Mouse (Mus musculus): ENCODE measurements around the gene Rab4a. TPM values are rescaled to one million over a fixed set of nuclear protein-coding genes. Genes with fewer than 3 reads are reported as not detected.
"Not testable (repeated sequence)": the region's sequence is repeated elsewhere in the genome, so short reads cannot be mapped to it uniquely, and the experiment has no call there.

Gene Rab4a
- polyA plus RNA-seq, 1 experiment from 2014 or later, result 68.2 TPM

DNA sequence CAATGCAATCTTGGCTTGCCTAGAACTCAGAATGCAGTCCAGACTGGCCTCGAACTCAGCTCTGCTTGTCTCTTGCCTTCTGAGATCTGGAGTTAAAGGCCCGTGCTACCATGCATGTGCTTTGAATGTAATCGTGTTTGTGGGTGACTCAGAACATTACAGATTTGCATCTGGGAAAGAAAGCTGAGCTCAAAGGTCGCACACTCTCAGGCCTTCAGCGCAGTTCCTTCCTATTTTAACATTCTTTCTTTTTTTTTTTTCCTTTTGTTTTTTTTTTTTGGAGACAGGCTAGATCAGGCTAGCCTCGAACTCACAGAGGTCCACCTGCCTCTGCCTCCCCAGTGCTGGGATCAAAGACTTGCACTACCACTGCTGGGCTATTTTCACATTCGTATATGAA is 1.2 kb upstream of the Rab4a start:
- ATAC-seq (no peak), DNase-seq (ENCODE audit: low spot score) (no peak)
- Histone ChIP-seq H3K4me1 (ENCODE audit: control insufficient read depth, insufficient read depth, low read length) (peaks cover 12% of the 10 kb centered on the region), H3K9me3 (replicated peaks; ENCODE audit: control insufficient read depth, low read length) (no peaks in the 10 kb centered on the region), H3K4me2 (ENCODE audit: low read length) (no peak overlapping the region), H3K9ac (ENCODE audit: low read length) (no peak overlapping the region), H3K36me3 (ENCODE audit: control insufficient read depth, insufficient read depth, low read length) (no peaks in the 10 kb centered on the region), H3K4me3 (ENCODE audit: low read depth, low read length) (no peak overlapping the region), H3K27me3 (replicated peaks; ENCODE audit: control insufficient read depth, insufficient read depth, low read length) (no peaks in the 10 kb centered on the region), H3K27ac (ENCODE audit: low read depth, low read length) (no peak overlapping the region)
- WGBS, result 91% methylated on average over 7 of the region's 7 CpGs

DNA sequence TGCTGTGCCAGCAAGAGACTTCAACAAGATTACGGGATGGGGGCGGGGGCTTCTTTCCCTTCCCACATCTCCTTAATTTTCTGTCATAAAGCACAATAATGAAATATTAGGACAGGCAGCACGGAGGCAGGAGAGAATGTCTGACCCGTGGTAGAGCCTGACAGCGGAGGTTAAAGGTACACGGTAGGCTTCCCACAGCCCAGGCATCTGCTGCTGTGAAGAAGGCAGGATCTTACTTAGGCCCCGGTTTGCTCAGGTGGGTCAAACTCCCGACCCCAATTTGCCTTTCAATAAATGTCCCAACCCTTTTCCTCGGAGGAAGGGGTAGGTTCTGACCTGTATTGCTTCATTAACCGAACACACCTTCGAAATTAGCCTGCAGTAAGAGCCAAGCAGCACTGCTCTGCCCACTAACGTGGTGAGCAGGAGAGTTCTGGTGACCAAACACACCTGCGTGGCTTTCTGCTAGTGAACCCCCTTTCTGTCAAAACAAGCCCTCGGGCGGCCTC is 522 bp upstream of the Rab4a start:
- ATAC-seq (peak; percentile 9; the same call in 1 of the 2 replicates), DNase-seq (ENCODE audit: low spot score) (no peak)
- H3K4me3 ChIP-seq (ENCODE audit: low read depth, low read length), result peak overlapping the region; percentile 86

DNA sequence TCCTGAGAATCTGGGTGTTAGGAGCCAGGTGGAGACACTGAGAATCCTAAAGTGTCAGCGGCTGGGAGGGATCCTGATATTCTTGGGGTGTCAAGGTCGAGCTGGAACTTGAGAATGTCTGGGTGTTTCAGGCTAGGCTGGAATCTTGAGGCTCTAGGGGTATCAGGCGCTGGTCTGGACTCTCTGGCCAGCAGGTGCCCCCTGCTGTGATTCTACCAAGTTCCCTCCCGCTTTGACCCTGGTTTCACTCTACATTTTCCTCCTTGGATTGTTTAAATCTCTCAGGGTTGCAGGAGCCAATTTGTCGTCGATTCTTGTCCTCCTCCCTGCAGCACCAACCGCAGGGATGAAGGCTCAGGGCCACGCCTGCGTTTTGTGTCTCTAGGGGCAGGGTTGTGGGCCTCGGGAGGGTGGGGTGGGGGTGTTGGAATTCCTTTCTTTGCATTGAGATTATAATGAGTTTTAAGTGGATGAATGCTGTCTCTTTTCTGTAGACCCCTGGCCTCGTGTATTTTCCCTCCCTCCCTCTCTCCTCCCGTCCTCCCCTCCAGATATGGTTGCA is 670 bp downstream of the Rab4a start:
- Histone ChIP-seq H3K9me3 (replicated peaks; ENCODE audit: control insufficient read depth, low read length) (no peaks in the 10 kb centered on the region), H3K27ac (ENCODE audit: low read depth, low read length) (peak overlapping the region; percentile 82; the same call in 1 of the 2 replicates), H3K4me1 (ENCODE audit: control insufficient read depth, insufficient read depth, low read length) (peaks cover 12% of the 10 kb centered on the region), H3K9ac (ENCODE audit: low read length) (peak overlapping the region; percentile 90), H3K36me3 (ENCODE audit: control insufficient read depth, insufficient read depth, low read length) (no peaks in the 10 kb centered on the region), H3K4me3 (ENCODE audit: low read depth, low read length) (peak overlapping the region; percentile 86), H3K4me2 (ENCODE audit: low read length) (peak overlapping the region; percentile 75), H3K27me3 (replicated peaks; ENCODE audit: control insufficient read depth, insufficient read depth, low read length) (no peaks in the 10 kb centered on the region)
- DNase-seq (ENCODE audit: low spot score) (no peak), ATAC-seq (0 out of 2 replicates have a peak, but pooled peaks have one; percentile 2)
- under 1% methylated on average over 12 of the region's 12 CpGs for WGBS

More for the DNA sequence above, 522 bp upstream of the Rab4a start:
- no peaks in the 10 kb centered on the region for H3K9me3 ChIP-seq (replicated peaks; ENCODE audit: control insufficient read depth, low read length)
- H3K4me1 ChIP-seq (ENCODE audit: control insufficient read depth, insufficient read depth, low read length), result peaks cover 12% of the 10 kb centered on the region
- no peak overlapping the region; the same call in 1 of the 2 replicates for H3K27ac ChIP-seq (ENCODE audit: low read depth, low read length)
- H3K9ac ChIP-seq (ENCODE audit: low read length), result peak overlapping the region; percentile 90
- 12% methylated on average over 15 of the region's 15 CpGs for WGBS
- no peaks in the 10 kb centered on the region for H3K27me3 ChIP-seq (replicated peaks; ENCODE audit: control insufficient read depth, insufficient read depth, low read length)
- peak overlapping the region; percentile 75 for H3K4me2 ChIP-seq (ENCODE audit: low read length)
- H3K36me3 ChIP-seq (ENCODE audit: control insufficient read depth, insufficient read depth, low read length), result no peaks in the 10 kb centered on the region

DNA sequence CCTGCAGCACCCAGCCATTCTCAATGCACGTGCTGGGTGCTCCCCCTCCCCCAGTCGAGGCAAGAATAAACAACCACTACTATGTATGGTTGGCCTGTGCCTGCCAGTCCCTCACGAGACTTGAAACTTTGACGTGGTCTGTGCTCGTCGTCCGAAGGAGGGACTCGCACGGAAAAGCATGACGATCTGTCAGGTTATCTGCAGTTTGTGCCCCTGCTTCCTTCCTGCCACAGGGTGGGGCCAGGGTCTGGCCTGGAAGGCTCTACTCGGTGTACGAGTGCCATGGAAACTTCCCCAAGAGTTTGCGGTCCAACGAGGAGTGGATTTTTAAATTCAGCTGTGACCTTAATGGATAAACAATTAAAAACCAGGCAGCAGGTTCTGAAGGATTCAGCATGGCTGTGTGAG is 1.2 kb downstream of the Rab4a start:
- WGBS, result 4% methylated on average over 14 of the region's 14 CpGs
- H3K4me3 ChIP-seq (ENCODE audit: low read depth, low read length), result peak overlapping the region; percentile 86
- H3K36me3 ChIP-seq (ENCODE audit: control insufficient read depth, insufficient read depth, low read length), result no peaks in the 10 kb centered on the region
- H3K9ac ChIP-seq (ENCODE audit: low read length), result peak overlapping the region; percentile 90
- H3K27ac ChIP-seq (ENCODE audit: low read depth, low read length), result no peak overlapping the region
- H3K9me3 ChIP-seq (replicated peaks; ENCODE audit: control insufficient read depth, low read length), result no peaks in the 10 kb centered on the region
- no peaks in the 10 kb centered on the region for H3K27me3 ChIP-seq (replicated peaks; ENCODE audit: control insufficient read depth, insufficient read depth, low read length)
- peaks cover 12% of the 10 kb centered on the region for H3K4me1 ChIP-seq (ENCODE audit: control insufficient read depth, insufficient read depth, low read length)
- H3K4me2 ChIP-seq (ENCODE audit: low read length), result peak overlapping the region; percentile 75
- DNase-seq (ENCODE audit: low spot score) (no peak), ATAC-seq (no peak)

DNA sequence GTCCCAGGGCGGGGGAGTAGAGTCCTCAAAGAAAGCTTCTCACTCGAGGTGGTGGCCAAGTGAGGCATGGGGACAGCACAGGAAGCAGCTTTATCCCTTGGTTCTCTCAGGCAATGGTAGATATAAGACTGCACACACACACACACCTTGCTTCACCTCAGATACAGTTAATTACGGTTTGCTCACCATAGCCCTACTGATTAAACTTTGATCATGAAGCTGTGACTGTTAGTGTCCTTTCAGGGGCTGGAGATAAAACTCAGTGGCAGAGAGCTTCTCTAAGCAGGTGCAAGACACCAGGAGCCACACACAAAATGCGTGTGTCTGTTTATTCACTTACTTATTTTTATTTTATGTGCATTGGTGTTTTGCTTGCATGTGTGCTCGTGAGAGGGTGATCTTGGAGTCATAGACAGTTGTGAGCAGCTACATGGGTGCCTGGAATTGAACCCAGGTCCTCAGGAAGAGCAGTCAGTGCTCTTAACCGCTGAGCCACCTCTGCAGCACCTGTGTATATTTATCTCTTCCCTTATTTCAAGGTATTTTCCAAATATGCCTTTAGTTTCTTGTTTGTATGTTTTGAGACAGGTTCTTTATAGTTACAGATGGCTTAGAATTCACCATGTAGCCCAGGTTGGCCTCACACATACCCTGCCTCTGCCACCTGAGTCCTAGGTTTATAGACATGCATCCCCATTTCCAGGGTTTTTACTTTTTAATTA is 2.2 kb downstream of the Rab4a start:
- H3K27ac ChIP-seq (ENCODE audit: low read depth, low read length), result no peak overlapping the region
- H3K9me3 ChIP-seq (replicated peaks; ENCODE audit: control insufficient read depth, low read length), result no peaks in the 10 kb centered on the region
- H3K4me2 ChIP-seq (ENCODE audit: low read length), result peak overlapping the region; percentile 75; the same call in 1 of the 2 replicates
- H3K4me3 ChIP-seq (ENCODE audit: low read depth, low read length), result no peak overlapping the region
- H3K4me1 ChIP-seq (ENCODE audit: control insufficient read depth, insufficient read depth, low read length), result peaks cover 12% of the 10 kb centered on the region
- no peak overlapping the region; the same call in 1 of the 2 replicates for H3K9ac ChIP-seq (ENCODE audit: low read length)
- no peaks in the 10 kb centered on the region for H3K36me3 ChIP-seq (ENCODE audit: control insufficient read depth, insufficient read depth, low read length)
- no peak for ATAC-seq
- DNase-seq (ENCODE audit: low spot score), result no peak
- 65% methylated on average over 6 of the region's 6 CpGs for WGBS
- H3K27me3 ChIP-seq (replicated peaks; ENCODE audit: control insufficient read depth, insufficient read depth, low read length), result no peaks in the 10 kb centered on the region

DNA sequence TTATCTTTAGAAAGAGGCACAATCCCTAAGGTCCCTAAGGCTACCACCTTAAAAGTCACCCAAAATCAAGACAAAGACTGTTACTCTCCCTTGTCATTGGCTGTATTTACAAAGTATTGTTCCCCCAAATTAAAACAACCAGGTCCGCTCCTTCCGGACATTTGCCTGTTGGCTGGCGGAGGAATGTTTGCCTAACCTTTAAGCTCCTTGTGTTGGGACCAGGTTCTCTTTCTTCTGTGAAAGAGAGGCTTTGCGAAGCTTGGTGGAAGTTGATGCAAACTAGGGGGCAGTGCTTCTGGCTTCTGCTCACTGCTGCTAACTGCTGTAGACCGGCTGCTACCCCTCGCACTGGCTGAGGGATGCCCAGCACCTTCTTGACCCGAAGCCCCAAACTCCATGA is 2.9 kb downstream of the Rab4a start:
- no peak overlapping the region for H3K4me2 ChIP-seq (ENCODE audit: low read length)
- ATAC-seq, result no peak
- H3K4me3 ChIP-seq (ENCODE audit: low read depth, low read length), result no peak overlapping the region
- no peaks in the 10 kb centered on the region for H3K27me3 ChIP-seq (replicated peaks; ENCODE audit: control insufficient read depth, insufficient read depth, low read length)
- DNase-seq (ENCODE audit: low spot score), result no peak
- no peak overlapping the region for H3K9ac ChIP-seq (ENCODE audit: low read length)
- H3K36me3 ChIP-seq (ENCODE audit: control insufficient read depth, insufficient read depth, low read length), result no peaks in the 10 kb centered on the region
- H3K9me3 ChIP-seq (replicated peaks; ENCODE audit: control insufficient read depth, low read length), result no peaks in the 10 kb centered on the region
- H3K27ac ChIP-seq (ENCODE audit: low read depth, low read length), result no peak overlapping the region
- 76% methylated on average over 7 of the region's 7 CpGs for WGBS
- H3K4me1 ChIP-seq (ENCODE audit: control insufficient read depth, insufficient read depth, low read length), result peaks cover 12% of the 10 kb centered on the region

DNA sequence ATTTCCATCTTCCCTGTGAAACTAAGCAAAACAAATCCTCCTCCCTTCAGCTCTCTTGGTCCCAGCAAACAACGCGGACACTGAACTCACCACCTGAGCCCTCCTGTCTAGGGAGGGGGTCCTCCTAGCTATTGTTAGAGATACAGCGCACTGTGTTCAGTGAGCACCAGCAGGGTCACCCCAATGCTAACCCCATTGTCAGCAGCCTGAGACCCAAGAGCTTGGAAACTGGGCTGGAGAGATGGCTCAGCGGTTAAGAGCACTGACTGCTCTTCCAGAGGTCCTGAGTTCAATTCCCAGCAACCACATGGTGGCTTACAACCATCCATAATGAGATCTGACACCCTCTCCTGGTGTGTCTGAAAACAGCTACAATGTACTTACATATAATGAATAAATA is 3.6 kb downstream of the Rab4a start:
- peaks cover 12% of the 10 kb centered on the region for H3K4me1 ChIP-seq (ENCODE audit: control insufficient read depth, insufficient read depth, low read length)
- not testable (repeated sequence) for H3K27ac ChIP-seq (ENCODE audit: low read depth, low read length); ATAC-seq; H3K27me3 ChIP-seq (replicated peaks; ENCODE audit: control insufficient read depth, insufficient read depth, low read length); H3K9me3 ChIP-seq (replicated peaks; ENCODE audit: control insufficient read depth, low read length); DNase-seq (ENCODE audit: low spot score); H3K4me2 ChIP-seq (ENCODE audit: low read length); H3K36me3 ChIP-seq (ENCODE audit: control insufficient read depth, insufficient read depth, low read length); H3K9ac ChIP-seq (ENCODE audit: low read length); H3K4me3 ChIP-seq (ENCODE audit: low read depth, low read length)
- WGBS, result 87% methylated on average over 4 of the region's 4 CpGs

DNA sequence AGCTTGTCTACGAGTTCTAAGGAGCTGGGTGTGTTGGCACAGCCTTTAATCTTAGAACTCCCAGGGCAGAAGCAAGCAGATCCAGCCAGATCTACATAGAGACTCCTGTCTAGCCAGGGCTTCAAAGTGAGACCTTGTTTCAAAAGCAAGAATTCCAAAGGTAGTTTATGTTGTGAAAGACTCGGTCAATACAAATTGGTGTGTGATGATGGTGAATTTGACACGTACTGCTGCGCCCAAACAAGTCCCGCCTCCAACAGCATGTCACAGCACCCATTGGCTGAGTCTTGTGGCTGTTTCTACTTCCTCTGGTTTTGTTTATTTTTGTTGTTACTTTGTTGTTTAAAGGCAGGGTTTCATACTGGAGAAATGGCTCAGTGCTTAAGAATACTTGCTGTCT is 6.4 kb downstream of the Rab4a start:
- H3K9ac ChIP-seq (ENCODE audit: low read length), result no peak overlapping the region
- H3K9me3 ChIP-seq (replicated peaks; ENCODE audit: control insufficient read depth, low read length), result no peaks in the 10 kb centered on the region
- no peak for ATAC-seq
- DNase-seq (ENCODE audit: low spot score), result no peak
- peaks cover 3% of the 10 kb centered on the region for H3K4me1 ChIP-seq (ENCODE audit: control insufficient read depth, insufficient read depth, low read length)
- 0 out of 2 replicates have a peak, but pooled peaks cover 3% of the 10 kb centered on the region for H3K36me3 ChIP-seq (ENCODE audit: control insufficient read depth, insufficient read depth, low read length)
- no peak overlapping the region for H3K4me2 ChIP-seq (ENCODE audit: low read length)
- no peak overlapping the region for H3K4me3 ChIP-seq (ENCODE audit: low read depth, low read length)
- no peaks in the 10 kb centered on the region for H3K27me3 ChIP-seq (replicated peaks; ENCODE audit: control insufficient read depth, insufficient read depth, low read length)
- 87% methylated on average over 5 of the region's 5 CpGs for WGBS
- H3K27ac ChIP-seq (ENCODE audit: low read depth, low read length), result no peak overlapping the region

Measured in forebrain, embryonic 14.5 days (tissue).